Mouse (Mus musculus): ENCODE data around the gene Gen1.
A peak's percentile ranks its signal among the peaks of the same experiment; 100 is the strongest.

The Gen1 gene

GRCm38 (mm10) chr12:11265382-11266281 is at the start of gene Gen1, which contains the start of gene Smc6:
Gene Gen1 (minus strand): TSS chr12:11265801.
Gene Smc6 (plus strand): TSS chr12:11265886.
- DNase-seq (ENCODE audit: low spot score) = peak; percentile 98

- DNase-seq (ENCODE audit: low spot score) = no peak
Measured at GRCm38 (mm10) chr12:11313840-11314239, 48.2 kb upstream of the Gen1 start.

GRCm38 (mm10) chr12:11311106-11311505 is 45.5 kb upstream of the Gen1 start:
- DNase-seq (ENCODE audit: low spot score) = no peak

GRCm38 (mm10) chr12:11306753-11307645 is 41.4 kb upstream of the Gen1 start:
- DNase-seq (ENCODE audit: low spot score) = no peak

GRCm38 (mm10) chr12:11300858-11301257 is 35.3 kb upstream of the Gen1 start:
- DNase-seq (ENCODE audit: low spot score) = no peak

GRCm38 (mm10) chr12:11286382-11286781 is 20.8 kb upstream of the Gen1 start:
- no peak for DNase-seq (ENCODE audit: low spot score)

GRCm38 (mm10) chr12:11281584-11281983 is 16.0 kb upstream of the Gen1 start:
- DNase-seq (ENCODE audit: low spot score) = no peak

GRCm38 (mm10) chr12:11279886-11280285 is 14.3 kb upstream of the Gen1 start:
- no peak for DNase-seq (ENCODE audit: low spot score)

GRCm38 (mm10) chr12:11277207-11277606 is 11.6 kb upstream of the Gen1 start:
- DNase-seq (ENCODE audit: low spot score) = no peak

GRCm38 (mm10) chr12:11276632-11277031 is 11.0 kb upstream of the Gen1 start:
- no peak for DNase-seq (ENCODE audit: low spot score)

- no peak for DNase-seq (ENCODE audit: low spot score)
Measured at GRCm38 (mm10) chr12:11273185-11273584, 7.6 kb upstream of the Gen1 start.

GRCm38 (mm10) chr12:11272568-11272967 is 7.0 kb upstream of the Gen1 start:
- no peak for DNase-seq (ENCODE audit: low spot score)

GRCm38 (mm10) chr12:11267030-11267429 is 1.4 kb upstream of the Gen1 start:
- peak; percentile 36 for DNase-seq (ENCODE audit: low spot score)

- peak; percentile 63 for DNase-seq (ENCODE audit: low spot score)
Measured at GRCm38 (mm10) chr12:11266282-11266985, 833 bp upstream of the Gen1 start.

- peak; percentile 53 for DNase-seq (ENCODE audit: low spot score)
Measured at GRCm38 (mm10) chr12:11264895-11265294, 706 bp downstream of the Gen1 start.

GRCm38 (mm10) chr12:11250322-11250721 is 15.3 kb downstream of the Gen1 start:
- no peak for DNase-seq (ENCODE audit: low spot score)

GRCm38 (mm10) chr12:11247460-11247859 is 18.1 kb downstream of the Gen1 start:
- no peak for DNase-seq (ENCODE audit: low spot score)

GRCm38 (mm10) chr12:11235996-11236395 is 29.6 kb downstream of the Gen1 start:
- DNase-seq (ENCODE audit: low spot score) = no peak

- no peak for DNase-seq (ENCODE audit: low spot score)
Measured at GRCm38 (mm10) chr12:11230267-11230666, 35.3 kb downstream of the Gen1 start.

GRCm38 (mm10) chr12:11226529-11227268 is 38.9 kb downstream of the Gen1 start:
- DNase-seq (ENCODE audit: low spot score) = no peak

- no peak for DNase-seq (ENCODE audit: low spot score)
Measured at GRCm38 (mm10) chr12:11226123-11226522, 39.5 kb downstream of the Gen1 start.

Measured in embryo, embryonic 10.5 days (tissue).